Mouse (Mus musculus) cerebellum, adult 8-10 months (tissue): Measurements from ENCODE around the gene Nfyb.

Source experiments
- DNase-seq: peaks from one replicate; pipeline ENCODE4 v3.0.0; 2022

The Nfyb gene

GRCm38 (mm10) chr10:82778791-82779549, 15.0 kb upstream of the Nfyb start:
- DNase-seq = no peak

DNA sequence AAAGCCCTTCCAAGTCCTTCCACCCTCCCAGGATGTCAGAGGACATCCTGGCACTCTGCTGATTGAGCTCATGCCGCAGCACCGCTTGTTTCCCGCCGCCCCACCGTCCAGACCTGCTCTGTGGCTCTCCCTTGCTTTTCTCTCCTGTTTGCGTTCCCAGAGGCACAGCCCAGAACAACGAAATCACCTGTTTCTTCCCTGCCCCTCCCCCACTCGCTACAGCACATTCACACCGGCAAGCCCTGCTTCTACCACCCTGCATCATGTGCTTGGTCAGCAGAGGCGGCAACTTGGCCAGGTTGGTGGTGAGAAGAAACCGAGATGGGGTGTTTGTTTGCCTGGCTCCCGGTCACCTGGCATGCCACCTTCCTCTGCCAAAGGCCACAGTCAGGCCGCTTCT, 13.9 kb upstream of the Nfyb start:
- no peak for DNase-seq

DNA sequence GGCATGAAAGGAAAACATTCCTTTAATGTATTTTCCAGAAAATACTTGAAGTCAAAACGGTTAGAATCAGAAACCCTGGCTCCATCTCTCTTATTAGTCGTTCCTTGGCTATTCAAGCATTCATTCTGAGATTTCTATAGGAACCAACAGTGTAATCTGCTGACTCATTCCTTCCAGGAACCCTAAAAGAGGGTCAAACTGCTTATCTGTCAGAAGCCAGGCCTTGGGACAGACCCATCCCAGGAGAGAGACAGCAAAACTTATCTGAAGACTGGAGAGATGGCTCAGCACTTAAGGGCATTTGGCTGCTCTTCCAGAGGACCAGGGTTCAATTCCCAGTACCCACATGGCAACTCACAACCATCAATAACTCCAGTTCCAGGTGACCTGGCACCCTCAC, 13.1 kb upstream of the Nfyb start:
- no peak for DNase-seq

DNA sequence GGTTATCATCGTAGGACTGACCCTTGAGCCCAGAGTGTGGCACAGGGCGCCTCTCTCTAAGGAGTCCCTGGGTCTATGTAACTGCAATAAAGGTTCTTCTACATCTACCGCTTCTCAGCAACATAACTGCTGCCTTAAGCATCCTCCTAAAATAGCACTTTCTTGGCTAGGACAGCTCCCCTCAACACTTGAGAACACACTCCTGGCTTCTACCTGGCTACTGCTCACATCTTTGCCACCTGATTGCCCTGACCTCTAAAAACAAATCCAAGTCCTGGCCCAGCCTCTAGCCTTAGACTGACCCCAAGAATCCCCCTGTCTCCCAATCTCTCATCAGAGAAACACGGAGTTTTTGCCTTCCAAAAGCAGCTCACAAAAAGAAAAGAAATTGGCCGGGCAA, 10.9 kb upstream of the Nfyb start:
- DNase-seq = no peak

DNA sequence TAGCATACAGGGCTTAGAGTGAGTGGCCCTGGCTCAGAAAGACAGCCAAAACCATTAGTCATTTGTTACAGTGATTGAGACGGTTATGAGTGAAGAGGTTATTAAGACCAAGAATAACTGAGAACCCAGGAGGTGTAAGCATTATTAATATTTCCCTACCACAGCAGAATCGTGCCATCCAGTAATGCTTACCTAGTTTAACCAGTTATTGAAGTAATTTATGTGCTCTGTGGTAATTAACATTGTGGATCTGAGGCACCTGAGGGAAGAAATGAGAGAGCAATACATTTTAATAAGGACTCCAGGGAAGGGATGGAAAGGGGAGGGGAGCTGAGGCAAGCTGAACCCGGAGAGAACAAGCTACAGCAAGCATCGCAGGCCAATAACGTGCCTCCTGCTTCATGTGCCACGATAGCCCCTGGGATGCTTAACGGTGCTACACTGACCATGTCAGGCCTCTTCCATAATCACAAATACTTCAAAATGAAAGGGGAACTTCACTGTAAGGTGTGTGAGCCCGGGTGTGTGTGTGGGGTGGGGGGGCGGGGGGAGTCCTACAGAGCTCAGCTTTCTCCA, 7.7 kb upstream of the Nfyb start:
- no peak for DNase-seq

GRCm38 (mm10) chr10:82770713-82771112, 6.8 kb upstream of the Nfyb start:
- DNase-seq = no peak

DNA sequence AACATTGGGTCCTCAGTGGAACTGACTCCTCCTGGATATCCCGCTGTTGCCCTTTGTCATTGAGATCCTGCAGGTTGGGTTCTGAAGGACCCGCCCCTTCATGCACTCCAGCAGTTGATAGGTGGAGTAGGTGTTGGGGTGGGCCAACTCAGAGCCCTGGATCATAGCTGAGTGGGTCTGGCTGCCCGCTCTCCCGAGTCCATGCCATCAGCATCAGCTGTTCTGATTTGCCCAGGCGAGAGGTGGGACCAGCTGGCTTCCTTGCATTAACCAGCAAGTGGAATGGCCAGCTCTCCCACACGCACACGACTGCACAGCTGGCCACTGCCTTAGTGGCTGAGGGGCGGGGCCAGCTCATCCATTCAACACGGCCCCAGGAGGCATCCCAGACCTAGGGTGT, 5.0 kb upstream of the Nfyb start:
- DNase-seq = no peak

- DNase-seq = peak; percentile 52
Observed at GRCm38 (mm10) chr10:82762756-82763681, 925 bp downstream of the Nfyb start.

GRCm38 (mm10) chr10:82761037-82761811, 2.7 kb downstream of the Nfyb start:
- DNase-seq = peak; percentile 41

- DNase-seq = no peak
Observed at GRCm38 (mm10) chr10:82759706-82760105, 4.2 kb downstream of the Nfyb start.

DNA sequence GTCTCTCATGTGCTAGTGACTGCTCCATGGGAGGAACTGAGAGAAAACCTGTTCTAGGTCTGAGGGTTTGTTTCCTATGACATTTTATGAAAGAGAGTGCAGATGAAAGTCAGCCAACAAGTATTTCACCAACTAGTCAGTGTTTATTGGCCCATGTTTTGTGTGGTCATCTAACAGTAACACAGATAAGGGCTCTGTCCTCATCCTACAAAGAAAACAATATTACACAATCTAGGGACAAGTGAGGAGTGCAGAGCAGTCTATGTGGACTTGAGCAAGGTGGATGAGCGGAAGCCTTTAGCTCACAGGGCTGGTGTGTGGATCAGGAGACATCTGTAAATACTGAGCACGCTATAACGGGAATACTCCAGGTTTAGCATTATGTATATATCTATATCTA, 5.1 kb downstream of the Nfyb start:
- DNase-seq = no peak

GRCm38 (mm10) chr10:82758368-82758767, 5.6 kb downstream of the Nfyb start:
- no peak for DNase-seq

- DNase-seq = no peak
Observed at GRCm38 (mm10) chr10:82757341-82757740, 6.6 kb downstream of the Nfyb start.

DNA sequence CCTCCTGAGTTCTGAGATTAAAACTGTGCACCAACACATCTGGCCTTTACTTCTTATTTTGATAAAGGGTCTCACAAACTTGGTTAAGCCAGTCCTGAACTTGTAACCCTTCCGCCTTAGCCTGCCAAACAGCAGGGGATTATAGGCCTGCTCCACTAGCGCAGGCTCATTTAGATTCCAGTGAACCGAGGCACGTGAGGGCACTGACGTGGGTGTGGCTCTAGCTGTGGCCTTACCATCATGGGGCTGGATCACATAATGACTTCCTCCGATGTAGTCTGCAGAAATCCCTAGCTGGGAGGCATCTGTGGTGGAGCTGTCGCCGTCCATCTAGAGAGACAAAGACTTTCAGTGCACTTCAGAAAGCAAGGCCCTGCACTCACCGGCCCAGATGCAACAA, 7.5 kb downstream of the Nfyb start:
- no peak for DNase-seq

GRCm38 (mm10) chr10:82755213-82755890, 8.6 kb downstream of the Nfyb start:
- no peak for DNase-seq

DNA sequence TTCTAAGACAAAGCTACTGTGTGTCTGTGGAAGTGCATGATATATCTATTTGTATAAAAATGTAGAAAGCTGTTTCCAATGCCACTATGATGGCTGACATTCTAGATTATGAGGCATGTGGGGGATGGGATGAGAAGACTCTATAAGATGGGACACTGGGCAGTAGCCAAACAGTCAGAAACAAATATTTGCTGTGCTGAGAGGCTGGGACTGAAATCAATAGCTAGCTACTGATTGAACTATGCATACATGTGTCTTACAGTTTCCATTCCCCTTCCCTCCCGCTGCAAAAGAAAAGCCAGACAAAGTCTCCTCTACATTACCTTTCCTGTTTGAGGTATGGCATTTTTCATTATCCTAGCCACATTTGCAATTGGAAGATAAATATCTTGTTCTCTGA, 9.3 kb downstream of the Nfyb start:
- DNase-seq = no peak

- no peak for DNase-seq
Observed at GRCm38 (mm10) chr10:82752921-82753320, 11.0 kb downstream of the Nfyb start.

- no peak for DNase-seq
Observed at GRCm38 (mm10) chr10:82750778-82751177, 13.2 kb downstream of the Nfyb start.

DNA sequence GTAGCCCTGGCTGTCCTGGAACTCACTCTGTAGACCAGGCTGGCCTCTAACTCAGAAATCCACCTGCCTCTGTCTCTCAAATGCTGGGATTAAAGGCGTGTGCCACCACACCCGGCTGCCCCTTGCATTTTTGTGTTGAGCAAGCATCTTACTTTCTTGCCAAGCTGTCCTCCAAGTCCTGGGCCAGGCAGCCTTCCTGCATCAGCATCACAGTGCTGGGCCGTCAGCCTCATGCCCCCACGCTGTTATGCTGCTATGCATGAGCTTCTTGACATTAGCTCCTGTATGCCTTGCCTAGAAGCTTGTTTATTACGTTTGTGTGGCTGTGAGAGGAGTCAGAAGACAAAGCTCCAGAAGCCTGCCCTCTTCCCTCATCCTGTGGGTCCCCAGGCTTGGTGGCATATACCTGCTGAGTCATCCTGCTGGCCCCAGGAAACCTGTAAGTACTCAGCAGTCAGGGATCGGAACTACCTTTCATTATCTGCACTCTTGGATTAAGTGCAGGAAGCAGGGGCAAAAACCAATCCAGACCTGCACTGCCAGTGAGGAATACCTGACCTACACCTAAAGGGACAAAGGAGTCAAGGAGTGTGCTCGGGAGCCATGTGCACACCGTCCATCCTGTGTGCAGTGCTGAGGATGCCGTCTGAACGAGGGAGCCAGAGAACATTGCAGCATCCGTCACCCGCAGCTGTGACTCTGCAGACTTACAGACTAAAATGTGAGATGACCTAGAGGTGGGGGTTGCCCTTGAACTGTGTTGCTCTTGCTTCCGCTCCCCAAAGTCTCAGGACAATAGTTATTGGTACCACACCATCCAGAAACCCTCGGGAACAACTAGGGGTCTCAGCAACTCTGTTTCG, 16.7 kb downstream of the Nfyb start:
- DNase-seq = no peak

DNA sequence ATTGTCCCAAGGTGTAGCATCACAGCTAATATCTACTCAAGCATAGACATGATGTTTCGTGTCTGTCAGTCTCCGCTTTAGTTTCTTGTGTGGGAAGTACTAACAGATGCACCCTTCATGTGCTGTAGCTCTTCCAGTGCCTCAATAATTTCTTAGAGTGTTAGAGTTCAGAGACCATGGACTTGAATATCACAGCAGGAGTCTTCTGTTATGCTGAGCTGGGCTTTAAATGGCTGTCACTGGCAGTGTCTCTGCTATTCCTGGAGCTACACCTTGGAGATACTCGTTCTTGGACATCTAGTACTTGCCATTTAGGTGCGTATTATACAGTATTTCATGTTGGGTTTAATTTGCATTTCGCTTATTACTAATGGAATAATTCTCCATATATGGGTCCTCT, 18.6 kb downstream of the Nfyb start:
- no peak for DNase-seq

- DNase-seq = no peak
Observed at GRCm38 (mm10) chr10:82744296-82744695, 19.6 kb downstream of the Nfyb start.
